Mouse (Mus musculus) E14TG2a.4 (cell line): ENCODE measurements at regions not wholly inside any gene's neighbourhood (a gene's known extent, or its start where the extent isn't known, plus 50 kb on each side); places are given as distances from the start of the nearest gene placed in this dataset.

ENCODE experiments used
- CTCF ChIP-seq: conservative IDR thresholded peaks from 2 replicates; pipeline ENCODE4 v1.5.1; 2014; ENCODE audit warnings: low read length
- NANOG ChIP-seq: IDR thresholded peaks from 2 replicates; pipeline ENCODE4 v1.6.1; 2014; ENCODE audit warnings: borderline replicate concordance, low read length, mixed read lengths
- POU5F1 ChIP-seq: IDR thresholded peaks from 2 replicates; pipeline ENCODE4 v1.6.1; 2014; ENCODE audit warnings: low read length, borderline replicate concordance

- TF ChIP-seq NANOG (no peak), CTCF (no peak), POU5F1 (no peak)
Measured at GRCm38 (mm10) chr4:33812338-33812737, 112.1 kb upstream of the Cnr1 start.
